Mouse (Mus musculus): ENCODE results near the gene Aebp2. TPM values are rescaled to one million over a fixed set of nuclear protein-coding genes. Genes with fewer than 3 reads are reported as not detected.
"Not testable (repeated sequence)": the region's sequence is repeated elsewhere in the genome, so short reads cannot be mapped to it uniquely, and the experiment has no call there.

Aebp2 gene
- polyA plus RNA-seq, 1 experiment, result 27.1 TPM

DNA sequence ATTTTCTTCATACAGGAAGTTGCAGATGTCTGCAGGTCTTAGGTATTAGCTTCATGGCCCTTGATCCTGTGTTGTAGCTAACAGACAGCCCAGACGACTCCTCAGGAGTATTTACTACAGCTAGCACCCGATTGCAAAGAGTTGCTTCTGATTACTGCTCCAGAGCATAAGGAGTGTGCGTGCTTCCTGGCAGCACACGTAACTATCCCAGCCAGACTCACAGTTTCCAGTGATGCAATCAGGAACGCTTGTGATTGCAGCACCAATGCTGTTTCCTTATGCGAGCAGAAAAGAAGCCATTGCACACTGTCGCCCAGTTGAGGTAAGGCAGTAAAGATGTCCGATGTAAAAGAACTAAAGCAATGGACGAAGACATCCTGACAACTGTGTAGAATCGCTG, 38.6 kb downstream of the Aebp2 start:
- TF ChIP-seq CTCF (IDR thresholded peaks at IDR 0.05; ENCODE audit: control insufficient read depth, insufficient read depth, insufficient read length), result no peak
- TF ChIP-seq MAX (IDR thresholded peaks at IDR 0.05), result no peak
- no peak for TF ChIP-seq USF1 (IDR thresholded peaks at IDR 0.05; ENCODE audit: low read depth)
- no peak for TF ChIP-seq MYOD1 (IDR thresholded peaks at IDR 0.05; ENCODE audit: control insufficient read depth, insufficient read length, low read depth)
- no peak for TF ChIP-seq CEBPB (IDR thresholded peaks at IDR 0.05; ENCODE audit: low read depth)
- TF ChIP-seq FOSL1 (IDR thresholded peaks at IDR 0.05; ENCODE audit: insufficient read depth, low read length, poor library complexity, severe bottlenecking), result no peak
- no peak for TF ChIP-seq MYOG (IDR thresholded peaks at IDR 0.05; ENCODE audit: control insufficient read depth, extremely low read depth, insufficient read length)
- Histone ChIP-seq H3K4me3 (ENCODE audit: insufficient read depth, poor library complexity, severe bottlenecking) (no peak overlapping the region), H3K36me3 (ENCODE audit: control insufficient read depth, insufficient read depth) (peaks cover 21% of the 10 kb centered on the region), H3K27me3 (ENCODE audit: control insufficient read depth, insufficient read depth, insufficient read length) (no peaks in the 10 kb centered on the region), H3K79me2 (ENCODE audit: control insufficient read depth, insufficient read depth) (no peaks in the 10 kb centered on the region), H3ac (ENCODE audit: control insufficient read depth, insufficient read length, low read depth) (no peak overlapping the region), H3K79me3 (ENCODE audit: low read depth) (no peaks in the 10 kb centered on the region)

DNA sequence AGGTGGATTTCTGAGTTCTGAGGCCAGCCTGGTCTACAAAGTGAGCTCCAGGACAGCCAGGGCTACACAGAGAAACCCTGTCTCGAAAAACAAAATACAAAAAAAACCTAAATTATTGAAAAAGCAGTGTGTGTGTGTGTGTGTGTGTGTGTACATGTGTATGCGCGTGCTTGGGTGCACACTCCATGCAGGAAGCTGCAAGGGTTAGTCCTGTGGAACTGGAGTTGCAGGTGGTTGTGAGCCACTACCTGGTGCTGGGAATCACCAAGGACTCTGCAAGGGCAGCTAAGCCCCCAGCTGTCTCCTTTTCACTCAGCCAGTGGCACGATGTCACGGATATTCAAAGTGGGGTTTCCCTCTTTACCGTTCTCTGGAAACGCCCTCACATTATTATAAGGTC, 39.3 kb downstream of the Aebp2 start:
- Histone ChIP-seq H3ac (ENCODE audit: control insufficient read depth, insufficient read length, low read depth) (no peak overlapping the region), H3K27me3 (ENCODE audit: control insufficient read depth, insufficient read depth, insufficient read length) (no peaks in the 10 kb centered on the region), H3K79me3 (ENCODE audit: low read depth) (no peaks in the 10 kb centered on the region), H3K79me2 (ENCODE audit: control insufficient read depth, insufficient read depth) (no peaks in the 10 kb centered on the region), H3K4me3 (ENCODE audit: insufficient read depth, poor library complexity, severe bottlenecking) (no peak overlapping the region), H3K36me3 (ENCODE audit: control insufficient read depth, insufficient read depth) (peaks cover 16% of the 10 kb centered on the region)
- no peak for TF ChIP-seq MYOG (IDR thresholded peaks at IDR 0.05; ENCODE audit: control insufficient read depth, extremely low read depth, insufficient read length)

DNA sequence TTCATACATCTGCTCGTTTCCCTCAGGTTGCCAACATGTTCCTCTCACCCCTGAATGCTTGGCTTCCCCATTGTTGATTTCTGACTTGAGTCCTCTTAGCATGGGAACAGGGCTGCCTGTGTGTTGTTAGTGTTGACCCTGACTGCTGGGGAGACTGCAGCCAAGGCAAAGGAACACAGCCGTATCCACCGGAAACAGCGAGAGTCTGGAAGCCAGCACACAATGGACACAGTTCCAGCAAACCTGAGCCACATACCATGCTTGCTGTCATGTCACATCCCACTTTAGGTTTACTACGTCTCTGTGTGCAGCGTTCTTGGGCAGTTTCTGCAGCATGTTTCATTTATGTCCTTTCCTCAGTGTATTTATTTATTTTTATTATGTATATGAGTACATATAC, 39.8 kb downstream of the Aebp2 start:
- H3K79me2 ChIP-seq (ENCODE audit: control insufficient read depth, insufficient read depth), result no peaks in the 10 kb centered on the region
- no peak overlapping the region for H3ac ChIP-seq (ENCODE audit: control insufficient read depth, insufficient read length, low read depth)
- no peak overlapping the region for H3K4me3 ChIP-seq (ENCODE audit: insufficient read depth, poor library complexity, severe bottlenecking)
- H3K36me3 ChIP-seq (ENCODE audit: control insufficient read depth, insufficient read depth), result peaks cover 14% of the 10 kb centered on the region
- TF ChIP-seq USF1 (IDR thresholded peaks at IDR 0.05; ENCODE audit: low read depth) (no peak), MYOG (IDR thresholded peaks at IDR 0.05; ENCODE audit: control insufficient read depth, extremely low read depth, insufficient read length) (no peak), FOSL1 (IDR thresholded peaks at IDR 0.05; ENCODE audit: insufficient read depth, low read length, poor library complexity, severe bottlenecking) (no peak), MAX (IDR thresholded peaks at IDR 0.05) (no peak), MYOD1 (IDR thresholded peaks at IDR 0.05; ENCODE audit: control insufficient read depth, insufficient read length, low read depth) (no peak), CTCF (IDR thresholded peaks at IDR 0.05; ENCODE audit: control insufficient read depth, insufficient read depth, insufficient read length) (no peak), CEBPB (IDR thresholded peaks at IDR 0.05; ENCODE audit: low read depth) (no peak)
- H3K79me3 ChIP-seq (ENCODE audit: low read depth), result no peaks in the 10 kb centered on the region
- H3K27me3 ChIP-seq (ENCODE audit: control insufficient read depth, insufficient read depth, insufficient read length), result no peaks in the 10 kb centered on the region

DNA sequence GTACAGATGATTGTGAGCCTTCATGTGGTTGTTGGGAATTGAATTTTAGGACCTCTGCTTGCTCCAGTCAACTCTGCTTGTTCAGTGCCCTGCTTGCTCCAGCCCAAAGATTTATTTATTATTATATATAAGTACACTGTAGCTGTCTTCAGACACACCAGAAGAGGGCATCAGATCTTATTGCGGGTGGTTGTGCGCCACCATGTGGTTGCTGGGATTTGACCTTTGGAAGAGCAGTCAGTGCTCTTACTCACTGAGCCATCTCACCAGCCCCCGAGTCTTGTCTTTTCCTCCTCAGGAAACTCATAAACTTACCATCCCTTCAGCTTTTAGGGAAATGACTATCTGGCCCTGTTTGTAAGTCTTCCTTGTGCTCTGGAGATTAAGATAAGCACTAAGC, 40.2 kb downstream of the Aebp2 start:
- not testable (repeated sequence) for H3K27me3 ChIP-seq (ENCODE audit: control insufficient read depth, insufficient read depth, insufficient read length); H3ac ChIP-seq (ENCODE audit: control insufficient read depth, insufficient read length, low read depth); H3K79me3 ChIP-seq (ENCODE audit: low read depth); H3K4me3 ChIP-seq (ENCODE audit: insufficient read depth, poor library complexity, severe bottlenecking); H3K79me2 ChIP-seq (ENCODE audit: control insufficient read depth, insufficient read depth)
- H3K36me3 ChIP-seq (ENCODE audit: control insufficient read depth, insufficient read depth), result peaks cover 11% of the 10 kb centered on the region

DNA sequence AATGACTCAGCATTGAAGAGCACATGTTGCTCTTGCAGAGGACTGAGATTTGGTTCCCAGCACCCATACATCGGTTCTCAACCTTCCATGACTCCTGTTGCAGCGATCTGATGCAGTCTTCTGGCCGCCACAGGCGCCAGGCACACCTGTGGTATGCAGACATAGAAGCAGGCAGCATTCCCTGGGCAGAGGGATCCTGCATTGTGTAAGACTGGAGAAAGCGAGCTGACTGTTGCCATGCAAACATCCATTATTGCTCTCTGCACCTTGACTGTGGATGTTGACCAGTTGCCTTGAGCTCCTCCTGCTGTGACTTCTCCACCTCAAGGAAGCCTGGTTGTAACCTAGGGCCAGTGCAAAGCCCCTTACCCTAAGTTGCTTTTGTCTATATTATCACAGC, 42.1 kb downstream of the Aebp2 start:
- Histone ChIP-seq H3ac (ENCODE audit: control insufficient read depth, insufficient read length, low read depth) (no peak overlapping the region), H3K27me3 (ENCODE audit: control insufficient read depth, insufficient read depth, insufficient read length) (no peaks in the 10 kb centered on the region), H3K79me2 (ENCODE audit: control insufficient read depth, insufficient read depth) (no peaks in the 10 kb centered on the region), H3K4me3 (ENCODE audit: insufficient read depth, poor library complexity, severe bottlenecking) (no peak overlapping the region), H3K79me3 (ENCODE audit: low read depth) (no peaks in the 10 kb centered on the region), H3K36me3 (ENCODE audit: control insufficient read depth, insufficient read depth) (peaks cover 8% of the 10 kb centered on the region)
- no peak for TF ChIP-seq MYOG (IDR thresholded peaks at IDR 0.05; ENCODE audit: control insufficient read depth, extremely low read depth, insufficient read length)
- TF ChIP-seq CEBPB (IDR thresholded peaks at IDR 0.05; ENCODE audit: low read depth), result no peak
- TF ChIP-seq MYOD1 (IDR thresholded peaks at IDR 0.05; ENCODE audit: control insufficient read depth, insufficient read length, low read depth), result no peak

DNA sequence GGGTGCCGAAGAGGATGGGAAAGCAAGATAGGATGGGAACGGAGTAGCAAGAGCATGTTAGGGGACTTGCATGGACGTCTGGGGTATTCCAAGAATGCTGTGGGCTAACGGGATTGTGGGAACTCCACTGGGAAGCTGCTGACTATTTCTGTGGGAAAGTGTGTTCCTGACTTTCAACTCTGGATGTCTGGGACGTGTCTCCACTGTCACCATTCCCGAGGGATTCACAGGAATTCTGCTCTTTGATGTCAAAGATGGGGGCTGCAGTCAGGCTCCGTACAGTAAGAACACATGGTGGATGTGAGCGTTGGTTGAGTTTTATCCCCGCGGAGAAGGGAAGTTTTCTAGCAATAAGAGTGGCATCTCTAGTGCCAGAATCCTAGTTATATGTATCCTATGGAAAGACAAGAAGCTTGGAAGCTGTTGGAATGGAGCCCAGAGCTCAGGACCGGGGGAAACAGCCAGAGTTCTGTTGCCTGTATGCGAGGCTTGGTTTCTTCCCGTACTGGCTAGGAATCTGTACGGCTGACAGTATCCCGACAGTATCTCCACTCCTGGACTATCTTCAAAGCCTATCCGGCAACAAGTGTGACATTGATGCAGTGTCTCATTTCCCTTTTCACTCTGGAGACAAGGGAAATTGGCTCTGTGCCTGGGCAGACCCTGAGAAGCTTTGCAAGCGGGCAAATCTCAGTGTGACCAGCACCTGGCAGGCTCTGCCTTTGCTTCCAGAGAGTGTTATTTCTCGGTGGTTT, 44.2 kb downstream of the Aebp2 start:
- TF ChIP-seq CEBPB (IDR thresholded peaks at IDR 0.05; ENCODE audit: low read depth), result no peak
- TF ChIP-seq MAX (IDR thresholded peaks at IDR 0.05), result no peak
- no peak for TF ChIP-seq MYOG (IDR thresholded peaks at IDR 0.05; ENCODE audit: control insufficient read depth, extremely low read depth, insufficient read length)
- no peak for TF ChIP-seq MYOD1 (IDR thresholded peaks at IDR 0.05; ENCODE audit: control insufficient read depth, insufficient read length, low read depth)
- no peak for TF ChIP-seq CTCF (IDR thresholded peaks at IDR 0.05; ENCODE audit: control insufficient read depth, insufficient read depth, insufficient read length)
- TF ChIP-seq FOSL1 (IDR thresholded peaks at IDR 0.05; ENCODE audit: insufficient read depth, low read length, poor library complexity, severe bottlenecking), result no peak
- no peak for TF ChIP-seq USF1 (IDR thresholded peaks at IDR 0.05; ENCODE audit: low read depth)
- Histone ChIP-seq H3K4me3 (ENCODE audit: insufficient read depth, poor library complexity, severe bottlenecking) (no peak overlapping the region), H3K27me3 (ENCODE audit: control insufficient read depth, insufficient read depth, insufficient read length) (no peaks in the 10 kb centered on the region), H3K79me2 (ENCODE audit: control insufficient read depth, insufficient read depth) (no peaks in the 10 kb centered on the region), H3ac (ENCODE audit: control insufficient read depth, insufficient read length, low read depth) (no peak overlapping the region), H3K36me3 (ENCODE audit: control insufficient read depth, insufficient read depth) (no peaks in the 10 kb centered on the region), H3K79me3 (ENCODE audit: low read depth) (no peaks in the 10 kb centered on the region)
